Mouse (Mus musculus) kidney, embryonic 16.5 days (tissue): ENCODE measurements around the gene Kif18b. TPM values are rescaled to one million over a fixed set of nuclear protein-coding genes. Genes with fewer than 3 reads are reported as not detected.
A peak's percentile ranks its signal among the peaks of the same experiment; 100 is the strongest.

ENCODE experiments used
- ATAC-seq: fragments of 200-750 bp; cut with Nextera tagmentation; 2 replicates; pipeline ENCODE4 v1.8.0; 2017; ENCODE audit warnings: moderate TSS enrichment; ENCODE audit not compliant: low FRiP score, low TSS enrichment
- H3K27ac ChIP-seq: fragments of 300-500 bp; sonication (generic); 2 replicates; pipeline ENCODE4 v1.5.1; 2014; ENCODE audit warnings: low read length
- H3K27me3 ChIP-seq: fragments of 300-500 bp; sonication (generic); 2 replicates; pipeline ENCODE4 v1.6.1; 2014; ENCODE audit warnings: low read length, control low read depth, mixed read lengths; ENCODE audit not compliant: insufficient read depth
- H3K36me3 ChIP-seq: fragments of 300-500 bp; sonication (generic); 2 replicates; pipeline ENCODE4 v1.6.1; 2014; ENCODE audit warnings: low read length, control low read depth, mixed read lengths; ENCODE audit not compliant: insufficient read depth
- H3K4me1 ChIP-seq: fragments of 300-500 bp; sonication (generic); 2 replicates; pipeline ENCODE4 v1.6.1; 2014; ENCODE audit warnings: low read length, control low read depth, mixed read lengths; ENCODE audit not compliant: insufficient read depth
- H3K4me2 ChIP-seq: fragments of 300-500 bp; sonication (generic); replicated peaks from 2 replicates; pipeline ENCODE4 v1.6.1; 2014; ENCODE audit warnings: low read depth, low read length
- H3K4me3 ChIP-seq: fragments of 300-500 bp; sonication (generic); 2 replicates; pipeline ENCODE4 v1.5.1; 2014; ENCODE audit warnings: mild to moderate bottlenecking, low read length
- H3K9ac ChIP-seq: fragments of 300-500 bp; sonication (generic); replicated peaks from 2 replicates; pipeline ENCODE4 v1.6.1; 2014; ENCODE audit warnings: low read length
- H3K9me3 ChIP-seq: fragments of 300-500 bp; sonication (generic); 2 replicates; pipeline ENCODE4 v1.6.1; 2016; ENCODE audit warnings: low read length, control low read depth
- WGBS: fragments of 180-500 bp; shearing (Covaris S2); extraction: QIAGEN DNeasy Blood & Tissue Kit; methylation state at CpG from one replicate; pipeline ENCODE4 v1.1.7; 2014; 5-methylcytosine and 5-hydroxymethylcytosine counted together
- polyA plus RNA-seq: library from polyadenylated mRNA; unstranded; fragments of >200 nt; fragmentation: Nextera tagmentation; extraction: Ambion mirVana; gene quantifications from 2 replicates; pipeline ENCODE4 v1.2.1, GENCODE M21; 2015

Kif18b gene
- polyA plus RNA-seq = 11.5 and 12.6 TPM in 2 replicates

GRCm38 (mm10) chr11:102924557-102925350 is at the start of gene Kif18b:
Kif18b (minus strand) TSS chr11:102925124.
- under 1% methylated on average over 62 of the region's 62 CpGs for WGBS
- Histone ChIP-seq H3K4me1 (peaks cover 21% of the 10 kb centered on the region), H3K4me3 (peak within 1 kb of the TSS; percentile 79), H3K27me3 (no peaks in the 10 kb centered on the region), H3K9me3 (no peaks in the 10 kb centered on the region), H3K9ac (peak within 1 kb of the TSS; percentile 81), H3K4me2 (peak within 1 kb of the TSS; percentile 71), H3K27ac (peak within 1 kb of the TSS; percentile 98), H3K36me3 (0 out of 2 replicates have a peak, but pooled peaks cover 3% of the 10 kb centered on the region)
- ATAC-seq = peak; percentile 95

GRCm38 (mm10) chr11:102972326-102972725 is 47.4 kb upstream of the Kif18b start:
- H3K36me3 ChIP-seq = no peaks in the 10 kb centered on the region
- no peak overlapping the region for H3K4me2 ChIP-seq
- H3K27ac ChIP-seq = no peak overlapping the region
- no peaks in the 10 kb centered on the region for H3K4me1 ChIP-seq
- ATAC-seq = no peak
- no peak overlapping the region for H3K9ac ChIP-seq
- WGBS = 59% methylated on average over 1 of the region's 1 CpGs
- H3K27me3 ChIP-seq = peaks cover 16% of the 10 kb centered on the region
- H3K9me3 ChIP-seq = no peaks in the 10 kb centered on the region
- no peak overlapping the region for H3K4me3 ChIP-seq

GRCm38 (mm10) chr11:102971604-102972003 is 46.7 kb upstream of the Kif18b start:
- H3K36me3 ChIP-seq = no peaks in the 10 kb centered on the region
- no peak overlapping the region for H3K9ac ChIP-seq
- no peak overlapping the region for H3K4me2 ChIP-seq
- no peaks in the 10 kb centered on the region for H3K9me3 ChIP-seq
- H3K27me3 ChIP-seq = peaks cover 16% of the 10 kb centered on the region
- H3K27ac ChIP-seq = no peak overlapping the region
- WGBS = 42% methylated on average over 5 of the region's 5 CpGs
- no peaks in the 10 kb centered on the region for H3K4me1 ChIP-seq
- no peak for ATAC-seq
- H3K4me3 ChIP-seq = no peak overlapping the region

- Histone ChIP-seq H3K27me3 (peaks cover 16% of the 10 kb centered on the region), H3K9me3 (no peaks in the 10 kb centered on the region), H3K36me3 (no peaks in the 10 kb centered on the region), H3K4me3 (no peak overlapping the region), H3K27ac (no peak overlapping the region), H3K4me1 (peaks cover 28% of the 10 kb centered on the region), H3K4me2 (peak overlapping the region; percentile 45), H3K9ac (no peak overlapping the region)
- peak; percentile 87 for ATAC-seq
- WGBS = 49% methylated on average over 16 of the region's 16 CpGs
Observed at GRCm38 (mm10) chr11:102964547-102965091, 39.7 kb upstream of the Kif18b start.

GRCm38 (mm10) chr11:102963855-102964546 is 39.1 kb upstream of the Kif18b start:
- Histone ChIP-seq H3K4me3 (no peak overlapping the region), H3K9ac (peak overlapping the region; percentile 54), H3K9me3 (no peaks in the 10 kb centered on the region), H3K27me3 (peaks cover 15% of the 10 kb centered on the region), H3K27ac (no peak overlapping the region), H3K36me3 (no peaks in the 10 kb centered on the region), H3K4me1 (peaks cover 28% of the 10 kb centered on the region), H3K4me2 (peak overlapping the region; percentile 45)
- WGBS = 18% methylated on average over 24 of the region's 24 CpGs
- 0 out of 2 replicates have a peak, but pooled peaks have one; percentile 67 for ATAC-seq

GRCm38 (mm10) chr11:102963246-102963854 is 38.4 kb upstream of the Kif18b start:
- H3K27me3 ChIP-seq = peaks cover 15% of the 10 kb centered on the region
- 7% methylated on average over 16 of the region's 16 CpGs for WGBS
- H3K9me3 ChIP-seq = no peaks in the 10 kb centered on the region
- H3K4me1 ChIP-seq = peaks cover 28% of the 10 kb centered on the region
- peak overlapping the region; percentile 45 for H3K4me2 ChIP-seq
- H3K27ac ChIP-seq = no peak overlapping the region
- H3K4me3 ChIP-seq = peak overlapping the region; percentile 3; the same call in 1 of the 2 replicates
- no peaks in the 10 kb centered on the region for H3K36me3 ChIP-seq
- peak overlapping the region; percentile 54 for H3K9ac ChIP-seq
- ATAC-seq = peak; percentile 12; the same call in 1 of the 2 replicates

- peak overlapping the region; percentile 45 for H3K4me2 ChIP-seq
- H3K4me3 ChIP-seq = peak overlapping the region; percentile 3; the same call in 1 of the 2 replicates
- ATAC-seq = no peak
- no peak overlapping the region for H3K27ac ChIP-seq
- H3K36me3 ChIP-seq = no peaks in the 10 kb centered on the region
- peaks cover 28% of the 10 kb centered on the region for H3K4me1 ChIP-seq
- peak overlapping the region; percentile 54; the same call in 1 of the 2 replicates for H3K9ac ChIP-seq
- no peaks in the 10 kb centered on the region for H3K9me3 ChIP-seq
- H3K27me3 ChIP-seq = peaks cover 16% of the 10 kb centered on the region
- WGBS = 28% methylated on average over 7 of the region's 7 CpGs
Observed at GRCm38 (mm10) chr11:102962861-102963245, 37.9 kb upstream of the Kif18b start.

- no peak overlapping the region for H3K27ac ChIP-seq
- peaks cover 11% of the 10 kb centered on the region for H3K27me3 ChIP-seq
- H3K4me2 ChIP-seq = no peak overlapping the region
- H3K36me3 ChIP-seq = no peaks in the 10 kb centered on the region
- no peak overlapping the region for H3K9ac ChIP-seq
- H3K4me3 ChIP-seq = no peak overlapping the region
- H3K4me1 ChIP-seq = peaks cover 28% of the 10 kb centered on the region
- no peaks in the 10 kb centered on the region for H3K9me3 ChIP-seq
- 93% methylated on average over 4 of the region's 4 CpGs for WGBS
- ATAC-seq = no peak
Observed at GRCm38 (mm10) chr11:102961082-102961481, 36.2 kb upstream of the Kif18b start.

GRCm38 (mm10) chr11:102958870-102959269 is 33.9 kb upstream of the Kif18b start:
- Histone ChIP-seq H3K9ac (no peak overlapping the region), H3K9me3 (no peaks in the 10 kb centered on the region), H3K27ac (no peak overlapping the region), H3K36me3 (no peaks in the 10 kb centered on the region), H3K4me2 (no peak overlapping the region), H3K4me3 (no peak overlapping the region), H3K27me3 (peaks cover 13% of the 10 kb centered on the region), H3K4me1 (peaks cover 12% of the 10 kb centered on the region)
- ATAC-seq = no peak
- WGBS = 96% methylated on average over 1 of the region's 1 CpGs
